Mouse (Mus musculus): Measurements from ENCODE around the gene Klhl29.

The Klhl29 gene

DNA sequence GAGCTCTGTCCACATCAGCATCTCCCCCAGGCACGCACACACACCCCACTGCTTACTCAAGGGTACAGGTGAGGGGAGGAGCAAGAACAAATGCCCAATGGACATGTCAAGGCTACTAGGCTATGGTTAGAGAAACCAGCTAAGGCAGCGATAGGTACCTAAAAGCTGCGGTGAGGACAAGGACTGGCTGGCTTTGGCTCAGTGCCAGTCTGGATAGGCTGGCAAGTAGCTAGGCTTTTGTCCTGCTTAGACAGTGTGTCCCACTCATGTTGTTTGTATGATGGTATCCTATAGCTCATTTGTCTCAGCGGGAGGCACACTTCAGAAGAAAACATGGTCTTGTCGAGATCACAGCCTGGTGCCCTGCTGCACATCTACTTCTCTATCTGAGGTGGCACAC is 258.9 kb downstream of the Klhl29 start:
- DNase-seq = peak in 1 of 2 experiments; percentile 43

DNA sequence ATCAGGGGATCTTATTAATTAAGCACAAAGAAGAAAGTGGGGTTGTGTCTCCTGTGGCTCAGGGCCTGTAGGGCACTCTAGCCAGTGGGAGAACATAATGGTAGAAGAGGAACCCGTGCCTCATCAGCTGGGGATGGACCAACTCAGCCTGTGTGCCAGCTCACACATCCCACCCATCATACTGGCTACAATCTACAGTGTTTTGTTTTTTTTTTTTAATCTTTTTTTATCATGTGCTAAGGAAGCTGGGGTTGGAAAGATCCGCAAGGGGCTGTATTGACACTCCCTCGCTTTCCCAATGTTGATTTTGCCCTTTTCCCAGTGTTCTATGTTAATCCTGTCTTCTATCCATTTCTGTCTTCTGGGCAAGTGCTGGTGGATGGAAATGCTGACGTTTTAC is 260.9 kb downstream of the Klhl29 start:
- DNase-seq = no peak

DNA sequence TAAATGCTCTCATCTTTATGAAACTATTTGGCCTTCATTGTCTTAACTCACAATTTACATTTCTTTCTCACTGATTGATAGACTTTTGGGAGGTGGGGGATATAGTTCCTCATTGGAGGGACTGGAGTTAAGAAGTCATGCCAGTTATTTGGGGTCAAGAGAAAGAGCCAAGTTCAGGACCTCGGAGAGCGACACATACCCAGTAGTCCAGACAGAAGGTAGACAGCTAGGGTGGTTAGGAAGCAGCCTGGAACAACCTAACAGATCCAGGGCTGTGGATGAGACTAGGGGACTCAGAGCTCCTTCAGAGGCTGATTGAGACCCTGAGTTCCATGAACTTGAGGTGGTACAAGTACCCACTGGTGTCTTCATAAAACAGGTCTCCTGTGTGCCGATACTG is 264.1 kb downstream of the Klhl29 start:
- no peak for DNase-seq

DNA sequence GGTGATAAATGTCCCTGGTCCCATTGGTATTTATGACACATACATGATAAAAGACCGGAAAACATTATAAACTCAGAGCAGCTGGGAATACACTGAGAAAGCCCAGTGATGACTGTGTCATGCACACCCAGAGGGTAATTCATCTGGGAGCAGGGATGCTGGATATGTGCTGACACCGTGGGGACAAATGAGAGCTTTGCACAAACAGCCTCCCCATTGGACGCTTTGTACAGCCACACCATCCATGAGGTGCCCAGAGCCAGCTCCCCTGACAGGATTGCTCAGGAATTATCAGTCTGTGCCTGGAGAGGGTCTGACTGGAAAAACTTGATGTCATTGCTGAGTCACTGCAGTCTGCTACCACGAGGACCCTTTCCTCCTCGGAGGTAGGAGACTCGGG is 266.9 kb downstream of the Klhl29 start:
- no peak for DNase-seq

DNA sequence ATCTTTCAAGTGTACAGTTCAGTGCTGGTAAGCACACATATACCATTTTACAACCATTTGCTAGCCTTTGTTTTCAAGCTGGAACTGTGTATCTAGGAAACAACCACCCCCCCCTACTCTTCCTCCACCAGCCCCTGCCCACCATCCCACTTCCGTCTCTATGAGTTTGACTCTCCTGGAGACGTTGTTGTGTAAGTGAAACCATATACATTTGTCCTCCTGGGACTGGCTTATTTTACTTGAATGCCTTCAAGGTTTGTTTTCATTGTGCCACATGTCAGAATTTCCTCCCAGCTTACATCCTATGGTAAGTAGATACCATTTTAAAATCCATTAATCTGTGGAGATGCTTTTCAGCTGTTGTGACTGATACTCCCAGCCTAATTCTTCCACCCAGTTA is 267.7 kb downstream of the Klhl29 start:
- DNase-seq = no peak

DNA sequence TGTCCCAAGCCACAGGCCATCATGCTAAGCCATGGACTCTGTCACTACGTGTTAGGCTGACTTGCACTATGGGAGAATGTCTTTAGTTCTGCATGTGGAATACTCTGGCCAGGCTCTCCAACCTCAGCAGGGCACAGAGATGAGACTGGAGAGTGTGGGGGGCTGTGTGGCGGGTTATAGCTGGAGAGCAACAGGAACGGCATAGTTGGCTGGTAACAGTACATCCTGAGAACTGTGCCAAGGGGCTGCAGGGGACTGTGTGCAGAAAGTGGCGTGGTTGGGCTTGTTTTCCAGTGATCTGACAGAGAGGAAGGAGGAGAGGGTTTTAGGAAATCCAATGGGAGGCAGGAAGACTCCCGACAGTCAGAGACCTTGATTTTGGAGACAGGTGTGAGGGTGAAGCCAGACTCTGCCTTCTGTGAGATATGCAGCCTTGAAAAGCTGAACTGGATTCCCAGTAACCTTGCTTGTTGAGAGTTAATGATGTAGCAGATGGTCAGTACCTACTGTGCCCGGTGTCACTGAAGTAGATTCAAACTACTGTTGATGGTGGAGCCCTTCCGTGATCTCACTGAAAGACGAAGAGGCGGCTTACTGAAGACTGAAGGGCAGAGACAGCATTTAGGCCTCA is 270.9 kb downstream of the Klhl29 start:
- DNase-seq = peak; percentile 81 to 84

- peak; percentile 62 to 73 for DNase-seq
Observed at GRCm38 (mm10) chr12:5101411-5102024, 274.0 kb downstream of the Klhl29 start.

DNA sequence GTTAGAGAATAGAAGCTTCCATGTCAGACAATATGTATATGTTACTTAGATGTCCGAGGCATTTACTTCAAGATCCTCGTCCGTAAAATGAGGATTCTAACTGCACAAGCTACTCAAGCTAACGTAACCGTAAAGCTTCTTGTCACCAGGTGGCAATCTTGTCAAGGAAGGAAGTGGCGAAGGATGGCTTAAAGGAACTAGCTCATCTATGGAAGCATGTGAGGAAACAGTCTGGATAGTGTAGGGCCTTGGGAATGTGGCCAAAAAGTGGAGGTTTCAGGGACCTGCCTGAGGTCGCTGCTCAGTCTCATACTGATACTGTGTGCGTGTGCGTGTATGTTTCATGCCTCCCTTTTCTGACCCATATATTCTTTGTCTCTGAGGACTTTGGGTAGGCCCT is 275.9 kb downstream of the Klhl29 start:
- peak; percentile 41 to 55 for DNase-seq

GRCm38 (mm10) chr12:5088639-5089038 is 286.8 kb downstream of the Klhl29 start:
- DNase-seq = no peak

DNA sequence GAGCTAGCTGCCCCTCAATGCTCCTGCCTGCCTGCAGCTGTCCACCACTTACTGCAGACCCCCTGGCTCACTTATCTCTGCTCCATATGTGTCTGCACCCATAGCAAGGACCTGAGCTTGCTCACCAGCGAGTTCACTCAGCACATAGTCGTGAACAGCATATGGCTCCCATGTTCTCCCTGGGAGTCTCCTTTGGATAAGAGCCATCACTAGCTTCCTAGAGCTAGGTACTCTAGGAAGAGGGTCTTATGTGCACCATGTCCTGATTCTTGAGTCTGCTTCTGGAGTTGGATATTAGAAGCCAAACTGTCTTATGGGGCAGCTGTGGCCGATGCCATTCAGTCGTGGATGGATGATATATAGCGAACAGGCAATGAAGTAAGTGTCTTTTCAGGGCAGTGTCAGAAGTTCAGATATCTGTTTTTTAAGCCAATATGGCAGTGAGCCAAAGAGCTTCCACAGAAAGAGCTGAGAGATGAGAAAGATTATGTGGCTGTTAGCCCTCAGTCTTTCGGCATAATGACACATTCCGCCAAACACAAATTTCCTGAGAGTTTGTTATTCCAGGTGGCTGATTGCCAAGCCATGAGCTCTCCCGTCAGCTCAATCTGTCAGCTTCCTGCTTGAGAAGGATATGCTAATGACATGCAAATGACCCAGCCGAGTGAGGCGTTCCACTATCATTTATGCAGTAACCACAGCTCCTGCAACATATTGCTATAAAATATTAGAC is 287.5 kb downstream of the Klhl29 start:
- peak; percentile 88 to 91 for DNase-seq

DNA sequence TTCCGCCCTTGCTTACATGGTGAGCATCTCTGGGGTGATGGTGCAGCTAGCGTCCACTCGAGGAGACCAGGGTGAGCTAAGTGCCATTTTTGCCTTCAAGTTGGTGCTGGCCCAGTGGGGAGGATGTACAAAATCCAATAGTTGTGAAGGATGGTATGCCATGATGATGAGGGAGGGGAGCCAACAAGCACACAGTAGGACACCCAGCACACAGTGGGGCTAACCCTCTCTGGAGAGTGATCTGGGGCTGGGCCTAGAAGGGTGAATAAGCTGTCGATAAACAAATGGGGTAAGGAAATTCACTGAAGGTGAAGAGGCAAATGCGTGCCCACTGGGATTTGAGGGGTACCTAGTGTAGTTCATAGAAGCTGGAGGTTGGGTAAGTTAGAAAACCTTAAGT is 290.8 kb downstream of the Klhl29 start:
- no peak for DNase-seq

DNA sequence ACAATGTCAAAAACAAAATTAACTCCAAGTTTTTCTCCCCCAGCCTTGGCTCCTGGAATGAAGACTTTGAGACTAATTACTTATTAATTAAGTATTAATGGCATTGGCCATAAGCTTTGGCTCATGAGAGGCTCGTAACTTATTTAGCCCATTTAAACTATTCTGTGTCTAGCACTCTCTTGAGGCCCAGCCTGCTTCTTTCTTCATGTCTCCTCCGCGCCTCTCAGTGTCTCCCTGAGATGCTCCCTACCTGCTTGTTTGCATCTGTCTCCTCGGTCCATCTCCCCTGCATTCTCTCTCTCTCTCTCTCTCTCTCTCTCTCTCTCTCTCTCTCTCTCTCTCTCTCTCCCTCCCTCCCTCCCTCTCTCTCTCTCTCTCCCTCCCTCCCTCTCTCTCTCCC is 294.0 kb downstream of the Klhl29 start:
- DNase-seq = no peak

GRCm38 (mm10) chr12:5073191-5073590 is 302.3 kb downstream of the Klhl29 start:
- no peak for DNase-seq

DNA sequence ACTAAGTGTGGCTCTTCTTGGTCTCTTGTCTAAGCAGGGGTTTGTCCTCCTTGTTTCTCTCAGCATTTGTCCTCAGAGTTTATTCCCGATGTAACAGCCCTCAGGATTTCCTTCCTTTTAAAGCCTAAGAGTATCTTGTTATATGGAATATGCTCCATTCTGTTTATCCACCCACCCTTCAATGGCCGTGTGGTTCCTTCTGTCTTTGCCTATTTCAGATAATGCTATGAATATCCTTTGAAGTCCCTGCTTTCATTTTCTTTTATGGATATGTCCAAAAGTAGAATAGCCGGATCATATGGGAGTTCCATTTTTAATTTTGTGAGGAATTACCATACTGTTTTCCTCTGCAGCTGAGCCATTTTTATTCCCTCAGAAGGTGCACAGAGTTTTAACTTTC is 305.4 kb downstream of the Klhl29 start:
- DNase-seq = no peak

DNA sequence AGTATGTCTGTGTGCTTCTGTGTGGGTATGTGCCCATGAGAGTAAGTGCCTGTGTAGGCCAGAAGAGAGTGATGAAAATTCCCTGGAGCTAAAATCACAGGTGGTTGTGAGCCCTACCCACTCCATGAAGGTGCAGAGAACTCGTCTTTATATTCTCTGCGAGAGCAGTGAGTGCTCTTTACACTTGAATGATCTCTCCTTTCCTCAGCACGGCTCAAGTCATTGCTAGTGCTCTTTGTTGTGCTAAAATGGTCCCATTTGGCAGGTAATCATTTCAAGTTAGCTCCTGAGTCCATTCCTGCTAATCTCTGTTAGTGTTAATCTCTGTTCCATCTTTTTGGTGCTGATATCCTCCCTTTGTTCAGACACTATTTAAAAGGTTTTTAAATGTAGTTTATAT is 307.9 kb downstream of the Klhl29 start:
- DNase-seq = no peak

GRCm38 (mm10) chr12:5048104-5048503 is 327.4 kb downstream of the Klhl29 start:
- DNase-seq = no peak

DNA sequence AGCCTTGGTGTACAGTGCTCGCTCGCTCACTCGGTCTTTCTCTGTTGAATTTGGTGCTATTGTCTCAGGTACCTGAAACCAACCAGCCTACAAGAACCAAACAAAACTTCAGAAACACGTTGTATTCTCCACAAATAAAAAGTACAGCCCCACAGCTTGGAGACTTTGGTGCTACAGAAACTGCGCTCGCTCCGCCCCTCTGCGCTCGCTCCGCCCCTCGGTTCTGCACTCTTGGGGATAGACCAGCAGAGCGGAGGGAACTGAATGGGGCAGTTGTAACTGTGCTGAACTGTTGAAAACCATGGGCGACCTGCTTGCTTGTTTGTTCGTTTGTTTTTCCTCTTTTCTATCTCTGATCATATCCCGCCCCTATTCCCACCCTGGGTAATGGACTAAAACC is 331.3 kb downstream of the Klhl29 start:
- DNase-seq = no peak

GRCm38 (mm10) chr12:5038008-5038407 is 337.5 kb downstream of the Klhl29 start:
- no peak for DNase-seq

- DNase-seq = peak in 1 of 2 experiments; percentile 17
Observed at GRCm38 (mm10) chr12:5029035-5029434, 346.4 kb downstream of the Klhl29 start.

All from cerebellum, postnatal 14 days (tissue).